Mouse (Mus musculus): ENCODE measurements around the gene Zyg11b. TPM values are rescaled to one million over a fixed set of nuclear protein-coding genes. Genes with fewer than 3 reads are reported as not detected.

Zyg11b gene
- polyA plus RNA-seq (2012; rRNA removed): 20.2 and 26.9 TPM in 2 replicates

DNA sequence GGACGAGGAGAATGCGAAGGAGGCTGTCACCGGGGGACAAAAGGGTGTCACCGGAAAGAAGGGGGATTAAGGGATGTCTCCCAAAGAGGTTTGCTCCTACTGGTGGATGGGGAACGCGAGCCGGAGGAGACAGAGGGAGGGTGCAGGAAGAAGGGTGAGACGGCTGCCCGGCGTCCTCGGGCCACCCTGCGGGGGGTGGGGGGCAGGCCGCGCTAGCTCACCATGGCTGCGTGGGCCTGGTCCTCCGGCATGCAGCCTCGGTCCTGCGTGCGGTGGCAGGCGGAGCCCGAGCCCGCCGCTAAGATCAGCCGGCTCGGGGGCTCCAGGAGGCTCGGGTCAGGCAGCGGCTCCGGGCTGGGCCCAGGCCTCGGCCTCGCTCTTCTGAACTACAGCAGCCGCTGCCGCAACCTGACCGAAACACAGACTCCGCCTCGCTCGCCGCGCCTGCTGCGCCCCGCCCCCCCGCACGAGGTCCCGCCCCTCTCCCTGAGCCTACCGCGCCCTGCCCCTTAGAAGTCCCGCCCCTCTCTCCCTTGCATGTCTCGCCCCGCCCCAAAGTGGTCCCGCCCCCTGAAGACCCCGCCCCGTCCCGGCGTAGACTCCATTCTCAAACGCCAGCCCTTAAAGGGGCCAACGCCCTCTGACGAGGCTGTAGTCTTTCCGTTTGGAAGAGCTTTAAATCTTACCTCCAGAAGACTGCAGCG is at the start of gene Zyg11b:
TSS of gene Zyg11b (minus strand) at position 427 of the 704 bp plus-strand sequence.

GRCm38 (mm10) chr4:108327730-108328484 is 27.0 kb upstream of the Zyg11b start, which contains the start of gene Coa7:
Gene Coa7 (plus strand): TSS chr4:108328140.

DNA sequence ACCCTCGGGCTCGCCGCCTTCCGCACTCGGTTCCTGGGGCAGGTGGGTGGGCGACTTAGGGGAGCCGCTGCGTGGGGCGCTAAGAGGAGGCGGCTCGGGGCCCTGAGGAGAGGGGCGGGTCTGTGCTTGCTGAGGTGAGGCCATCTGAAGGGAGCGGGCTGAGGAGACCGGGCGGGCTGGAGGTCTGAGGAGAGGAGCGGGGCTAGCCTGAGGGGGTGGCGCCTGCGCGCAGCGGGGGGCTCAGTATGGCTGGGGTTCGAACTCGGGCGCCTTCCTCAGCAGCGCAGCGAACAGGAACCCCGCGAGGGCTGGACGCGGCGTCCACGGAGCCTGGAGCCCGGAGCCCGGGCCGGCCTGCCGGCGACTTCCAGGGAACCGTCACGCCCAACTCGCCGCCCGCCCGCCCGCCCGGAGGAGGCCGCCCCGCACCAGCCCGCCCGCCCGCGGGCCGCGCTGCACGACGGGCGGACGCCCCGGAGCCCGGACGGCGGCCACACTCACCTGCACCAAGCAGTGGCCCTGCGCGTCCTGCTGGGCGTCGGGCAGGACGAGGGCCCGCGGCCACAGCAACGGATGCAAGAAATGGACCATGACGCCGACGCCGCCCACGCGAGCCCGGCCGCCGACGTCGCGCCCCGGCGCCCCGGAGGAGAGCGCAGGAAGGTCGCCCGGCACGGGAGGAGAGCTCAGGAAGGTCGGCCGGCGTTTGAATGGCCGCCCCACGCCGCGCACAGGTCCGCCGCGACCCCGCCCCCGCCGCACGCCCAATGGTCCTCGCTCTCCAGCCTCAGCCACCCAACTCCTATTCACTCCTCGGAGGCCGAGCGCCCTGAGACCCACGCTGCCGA is 83.3 kb downstream of the Zyg11b start, which contains the start of gene Zyg11a:
TSS of gene Zyg11a (minus strand) at position 717 of the 848 bp plus-strand sequence.

Other genes starting within 250 kb of the Zyg11b start
- 2.1 and 3.1 TPM in 2 replicates for gene Podn, start 204.7 kb downstream of the Zyg11b start, polyA plus RNA-seq (2012; rRNA removed)
- gene Scp2, start 156.1 kb downstream of the Zyg11b start, polyA plus RNA-seq (2012; rRNA removed): 157 and 327 TPM in 2 replicates
- 23.3 and 29.7 TPM in 2 replicates for gene Echdc2, start 135.7 kb downstream of the Zyg11b start, polyA plus RNA-seq (2012; rRNA removed)
- gene Zyg11a, start 83.0 kb downstream of the Zyg11b start, polyA plus RNA-seq (2012; rRNA removed): 0.02 and 0.15 TPM in 2 replicates
- 27.0 and 62.0 TPM in 2 replicates for gene Coa7, start 27.0 kb upstream of the Zyg11b start, polyA plus RNA-seq (2012; rRNA removed)
- 2.7 and 6.2 TPM in 2 replicates for gene Shisal2a, start 82.3 kb upstream of the Zyg11b start, polyA plus RNA-seq (2012; rRNA removed)
- 21.0 and 40.0 TPM in 2 replicates for gene Gpx7, start 105.9 kb upstream of the Zyg11b start, polyA plus RNA-seq (2012; rRNA removed)
- gene Tut4, start 158.3 kb upstream of the Zyg11b start, polyA plus RNA-seq (2012; rRNA removed): 146 and 228 TPM in 2 replicates